Mouse (Mus musculus) hindbrain, embryonic 11.5 days (tissue): ENCODE measurements around the gene Acvr1b. TPM values are rescaled to one million over a fixed set of nuclear protein-coding genes. Genes with fewer than 3 reads are reported as not detected.

Experiments
- ATAC-seq: fragments of 200-750 bp; cut with Nextera tagmentation; 2 replicates; pipeline ENCODE4 v1.8.0; 2017; ENCODE audit warnings: mild to moderate bottlenecking, moderate TSS enrichment, moderate library complexity; ENCODE audit not compliant: low FRiP score
- DNase-seq: peaks from one replicate; pipeline ENCODE4 v3.0.0-alpha.2; 2015; ENCODE audit warnings: low spot score
- H3K27ac ChIP-seq: fragments of 300-500 bp; sonication (generic); 2 replicates; pipeline ENCODE4 v1.5.1; 2014; ENCODE audit warnings: mild to moderate bottlenecking, low read depth, low read length
- H3K27me3 ChIP-seq: fragments of 300-500 bp; sonication (generic); 2 replicates; pipeline ENCODE4 v1.6.1; 2014; ENCODE audit warnings: mild to moderate bottlenecking, low read length, moderate library complexity, mixed read lengths; ENCODE audit not compliant: control insufficient read depth, insufficient read depth
- H3K36me3 ChIP-seq: fragments of 300-500 bp; sonication (generic); 2 replicates; pipeline ENCODE4 v1.6.1; 2014; ENCODE audit warnings: mild to moderate bottlenecking, low read length, moderate library complexity, mixed read lengths; ENCODE audit not compliant: control insufficient read depth, insufficient read depth
- H3K4me1 ChIP-seq: fragments of 300-500 bp; sonication (generic); replicated peaks from 2 replicates; pipeline ENCODE4 v1.6.1; 2014; ENCODE audit warnings: low read length, mixed read lengths; ENCODE audit not compliant: control insufficient read depth, insufficient read depth
- H3K4me2 ChIP-seq: fragments of 300-500 bp; sonication (generic); replicated peaks from 2 replicates; pipeline ENCODE4 v1.6.1; 2014; ENCODE audit warnings: mild to moderate bottlenecking, low read depth, low read length
- H3K4me3 ChIP-seq: fragments of 300-500 bp; sonication (generic); 2 replicates; pipeline ENCODE4 v1.5.1; 2014; ENCODE audit warnings: low read depth, low read length
- H3K9ac ChIP-seq: fragments of 300-500 bp; sonication (generic); 2 replicates; pipeline ENCODE4 v1.6.1; 2014; ENCODE audit warnings: low read depth, low read length
- H3K9me3 ChIP-seq: fragments of 300-500 bp; sonication (generic); 2 replicates; pipeline ENCODE4 v1.6.1; 2016; ENCODE audit warnings: low read length; ENCODE audit not compliant: control insufficient read depth
- WGBS: fragments of 180-500 bp; shearing (Covaris S2); extraction: QIAGEN DNeasy Blood & Tissue Kit; methylation state at CpG from one replicate; pipeline ENCODE4 v1.1.7; 2014; 5-methylcytosine and 5-hydroxymethylcytosine counted together
- polyA plus RNA-seq: library from polyadenylated mRNA; unstranded; fragments of >200 nt; fragmentation: Nextera tagmentation; extraction: Ambion mirVana; gene quantifications from 2 replicates; pipeline ENCODE4 v1.2.1, GENCODE M21; 2014

Acvr1b gene
- polyA plus RNA-seq, 1 experiment from 2014 or later: 16.2 TPM

DNA sequence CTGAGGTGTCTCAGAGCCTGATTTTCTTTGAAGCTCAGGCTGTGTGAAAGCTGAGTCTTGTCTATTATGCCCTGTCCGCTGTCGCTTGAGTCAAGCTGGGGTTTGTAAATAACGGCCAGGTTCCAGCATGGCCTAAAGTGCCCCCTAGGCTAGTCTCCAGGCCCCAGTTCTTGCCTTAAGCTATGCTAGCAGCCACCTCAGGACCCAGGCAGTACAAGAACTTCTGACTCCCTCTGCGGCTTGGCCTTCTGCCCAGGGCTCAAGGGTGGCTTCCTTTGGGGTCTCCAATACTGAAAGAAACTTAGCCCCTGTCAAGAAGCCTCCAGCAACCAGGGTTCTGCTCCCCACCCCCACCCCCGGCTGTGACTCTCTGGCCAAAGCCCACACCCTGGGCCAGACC is 29.7 kb upstream of the Acvr1b start:
- H3K4me2 ChIP-seq: no peak overlapping the region

DNA sequence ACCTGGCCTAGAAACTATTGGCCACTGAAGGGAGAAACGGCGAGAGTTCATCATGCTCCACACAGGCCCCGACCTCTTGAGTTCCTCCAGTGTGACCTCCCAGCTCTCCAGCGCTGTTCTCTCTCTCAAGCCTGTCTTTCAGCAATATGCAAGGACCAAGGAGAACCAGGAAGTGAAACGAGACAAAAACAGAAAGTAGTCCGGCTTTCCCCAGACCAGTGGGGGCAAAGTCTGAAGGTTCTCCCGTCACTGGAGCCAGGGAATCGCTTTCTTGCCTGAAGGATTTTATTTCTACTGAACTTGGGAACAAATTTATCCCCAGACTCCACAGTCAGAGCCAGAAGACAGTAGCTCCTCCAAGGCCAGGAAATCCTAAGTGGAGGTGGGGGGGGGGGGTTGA is 29.1 kb upstream of the Acvr1b start:
- H3K27ac ChIP-seq: no peak overlapping the region
- no peak overlapping the region for H3K9ac ChIP-seq
- H3K4me2 ChIP-seq: no peak overlapping the region
- no peaks in the 10 kb centered on the region for H3K36me3 ChIP-seq
- DNase-seq: no peak
- no peak for ATAC-seq
- H3K9me3 ChIP-seq: no peaks in the 10 kb centered on the region
- no peak overlapping the region for H3K4me3 ChIP-seq
- peaks cover 11% of the 10 kb centered on the region; the same call in 1 of the 2 replicates for H3K4me1 ChIP-seq
- no peaks in the 10 kb centered on the region for H3K27me3 ChIP-seq
- 85% methylated on average over 8 of the region's 8 CpGs for WGBS

More for the DNA sequence above, 29.7 kb upstream of the Acvr1b start:
- DNase-seq (no peak), ATAC-seq (no peak)
- Histone ChIP-seq H3K27ac (no peak overlapping the region), H3K9me3 (no peaks in the 10 kb centered on the region), H3K27me3 (no peaks in the 10 kb centered on the region), H3K4me1 (peaks cover 17% of the 10 kb centered on the region), H3K4me3 (no peak overlapping the region), H3K9ac (no peak overlapping the region), H3K36me3 (no peaks in the 10 kb centered on the region)
- 84% methylated on average over 5 of the region's 5 CpGs for WGBS

DNA sequence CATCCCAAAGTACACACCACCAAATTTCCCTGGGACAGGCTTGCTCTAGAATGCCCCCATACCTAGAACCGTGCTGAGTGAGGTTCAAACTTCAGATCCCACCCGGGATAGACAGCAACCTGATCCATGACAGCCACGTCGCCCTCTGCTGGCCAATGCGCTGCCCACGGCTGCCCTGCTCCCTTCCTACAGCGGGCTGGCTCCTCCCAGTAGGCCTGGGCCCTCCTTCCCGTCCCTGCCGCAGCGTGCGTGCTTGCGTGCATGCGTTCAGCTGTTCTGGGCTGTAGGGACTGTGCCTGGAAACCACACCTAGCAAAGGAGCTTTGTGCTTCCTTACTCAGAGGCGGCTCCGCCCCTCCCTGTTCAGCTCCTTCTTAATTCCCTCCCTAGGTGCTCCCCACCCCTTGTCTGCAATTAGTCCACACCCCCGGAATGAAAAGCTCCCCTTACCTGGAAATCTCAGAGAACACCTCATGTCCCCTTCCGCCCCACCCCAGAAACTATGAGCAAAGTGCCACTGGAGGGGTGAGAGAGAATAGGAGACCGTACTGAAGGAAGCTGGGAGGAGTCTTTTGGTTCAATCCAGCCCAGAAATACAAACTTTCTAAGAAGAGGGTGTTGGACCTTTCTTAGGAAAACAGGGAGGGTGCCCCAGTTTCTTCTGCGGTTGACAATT is 28.3 kb upstream of the Acvr1b start:
- H3K4me2 ChIP-seq: peak overlapping the region; percentile 37
- H3K4me3 ChIP-seq: 0 out of 2 replicates have a peak overlapping the region, but pooled peaks have one; percentile 0
- WGBS: 12% methylated on average over 19 of the region's 19 CpGs
- DNase-seq (peak; percentile 96), ATAC-seq (peak; percentile 86)
- peaks cover 7% of the 10 kb centered on the region; the same call in 1 of the 2 replicates for H3K4me1 ChIP-seq
- peak overlapping the region; percentile 25; the same call in 1 of the 2 replicates for H3K9ac ChIP-seq
- H3K36me3 ChIP-seq: no peaks in the 10 kb centered on the region
- H3K27ac ChIP-seq: no peak overlapping the region
- no peaks in the 10 kb centered on the region for H3K27me3 ChIP-seq
- no peaks in the 10 kb centered on the region for H3K9me3 ChIP-seq

DNA sequence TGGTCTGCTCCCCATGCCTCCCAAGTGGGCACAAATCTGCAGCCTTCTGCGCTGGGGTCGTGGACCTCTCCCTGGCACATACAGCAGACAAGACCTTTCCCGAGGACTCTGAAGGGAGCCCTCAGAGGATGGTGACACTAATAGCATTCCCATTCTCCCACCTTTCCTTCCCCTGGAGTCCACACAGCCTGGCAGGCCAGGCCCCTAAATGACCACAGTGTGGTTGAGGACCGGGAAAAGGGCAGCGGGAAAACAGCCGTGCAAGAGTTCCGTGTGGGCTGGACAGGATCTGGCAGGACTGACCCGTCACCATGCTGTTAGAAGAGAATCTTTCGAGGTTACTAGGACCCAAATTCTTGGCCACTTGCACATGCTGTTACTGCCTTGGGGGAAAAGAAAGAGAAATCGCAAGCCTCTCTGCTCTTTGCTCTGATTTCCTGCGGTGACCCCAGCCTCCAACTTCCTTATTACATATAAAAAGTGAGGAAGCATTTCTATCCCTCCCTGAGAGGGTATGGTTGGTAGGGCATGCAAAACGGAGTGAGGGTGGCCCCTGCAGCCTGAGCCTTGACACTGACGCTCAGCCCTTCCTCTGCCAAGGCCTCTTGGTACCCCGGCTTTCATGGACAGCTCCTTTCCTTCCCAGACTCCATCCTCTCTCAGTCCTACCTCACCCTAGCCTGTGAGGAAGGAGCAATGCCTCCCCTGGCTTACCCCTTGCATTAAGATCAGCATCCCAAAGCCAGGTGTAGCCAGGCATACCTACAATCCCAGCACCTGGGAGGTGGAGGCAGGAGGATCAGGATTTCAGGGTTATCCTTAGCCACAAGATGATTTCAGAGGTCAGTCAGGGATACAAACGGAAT is 27.5 kb upstream of the Acvr1b start:
- H3K36me3 ChIP-seq: no peaks in the 10 kb centered on the region
- H3K9ac ChIP-seq: 0 out of 2 replicates have a peak overlapping the region, but pooled peaks have one; percentile 25
- no peak overlapping the region for H3K4me3 ChIP-seq
- no peaks in the 10 kb centered on the region for H3K9me3 ChIP-seq
- H3K4me2 ChIP-seq: no peak overlapping the region
- 0 out of 2 replicates have a peak, but pooled peaks cover 6% of the 10 kb centered on the region for H3K4me1 ChIP-seq
- DNase-seq (no peak), ATAC-seq (no peak)
- WGBS: 70% methylated on average over 15 of the region's 15 CpGs
- H3K27me3 ChIP-seq: no peaks in the 10 kb centered on the region
- H3K27ac ChIP-seq: no peak overlapping the region

DNA sequence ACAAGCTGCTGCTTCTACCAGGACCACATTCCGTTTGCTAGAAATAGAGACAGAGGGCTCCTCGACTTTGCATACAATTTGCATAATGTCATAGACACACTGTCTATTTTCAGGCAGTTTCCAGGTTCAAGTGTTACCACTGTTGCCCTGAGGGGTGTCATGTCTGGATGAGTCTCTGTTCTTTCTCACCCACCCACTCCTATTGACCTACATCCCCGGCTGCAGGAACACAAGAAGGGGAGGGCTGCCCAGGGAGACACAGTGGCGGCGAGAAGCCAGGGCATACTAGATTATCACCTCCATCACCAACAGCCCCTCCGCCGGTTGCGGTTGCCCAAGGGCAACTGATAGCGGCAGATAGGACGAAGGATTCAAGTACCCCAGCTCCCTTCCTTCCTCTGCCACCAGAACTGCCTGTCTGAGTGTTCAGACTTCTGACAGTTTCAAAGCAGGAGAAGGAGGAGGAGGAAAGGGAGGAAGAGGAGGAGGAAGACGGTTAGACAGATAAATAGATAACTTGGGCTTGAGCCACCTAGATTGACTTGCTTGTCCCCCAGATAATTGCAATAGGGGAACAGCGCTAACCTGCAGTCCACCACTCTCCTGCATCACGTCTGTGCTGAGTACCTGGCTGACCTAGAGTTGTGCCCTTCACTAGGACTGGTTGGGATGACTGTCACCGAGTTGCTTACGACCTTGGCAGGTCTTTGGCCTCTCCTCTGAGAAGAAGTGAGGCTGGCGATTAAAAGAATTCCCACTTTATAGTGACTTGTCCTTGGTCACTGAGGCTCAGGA is 26.6 kb upstream of the Acvr1b start:
- Histone ChIP-seq H3K9ac (no peak overlapping the region), H3K36me3 (no peaks in the 10 kb centered on the region), H3K4me1 (0 out of 2 replicates have a peak, but pooled peaks cover 6% of the 10 kb centered on the region), H3K9me3 (no peaks in the 10 kb centered on the region), H3K4me3 (no peak overlapping the region), H3K4me2 (no peak overlapping the region), H3K27ac (no peak overlapping the region), H3K27me3 (no peaks in the 10 kb centered on the region)
- DNase-seq (no peak), ATAC-seq (no peak)
- WGBS: 83% methylated on average over 16 of the region's 16 CpGs

DNA sequence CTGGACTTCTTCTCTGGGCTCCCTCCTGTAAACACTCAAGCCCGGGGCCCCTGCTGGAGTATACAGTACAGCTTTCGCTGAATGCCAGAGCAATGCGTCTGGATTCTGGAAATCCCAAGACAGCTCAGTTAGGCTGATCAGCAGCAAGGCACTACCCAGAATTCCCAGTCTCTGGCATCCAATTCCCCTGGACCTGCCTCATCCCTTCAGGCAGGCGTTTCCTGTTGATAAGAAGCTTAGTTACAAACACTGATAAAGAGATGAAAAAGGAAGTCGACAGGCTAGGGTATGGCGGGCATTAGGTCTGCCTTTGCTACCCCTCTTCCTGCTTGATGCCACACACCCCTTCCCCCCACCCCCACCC is 26.0 kb upstream of the Acvr1b start:
- Histone ChIP-seq H3K4me3 (no peak overlapping the region), H3K27ac (no peak overlapping the region), H3K27me3 (no peaks in the 10 kb centered on the region), H3K4me2 (no peak overlapping the region), H3K4me1 (0 out of 2 replicates have a peak, but pooled peaks cover 6% of the 10 kb centered on the region), H3K36me3 (no peaks in the 10 kb centered on the region), H3K9me3 (no peaks in the 10 kb centered on the region), H3K9ac (no peak overlapping the region)
- DNase-seq (no peak), ATAC-seq (no peak)
- 66% methylated on average over 6 of the region's 6 CpGs for WGBS

DNA sequence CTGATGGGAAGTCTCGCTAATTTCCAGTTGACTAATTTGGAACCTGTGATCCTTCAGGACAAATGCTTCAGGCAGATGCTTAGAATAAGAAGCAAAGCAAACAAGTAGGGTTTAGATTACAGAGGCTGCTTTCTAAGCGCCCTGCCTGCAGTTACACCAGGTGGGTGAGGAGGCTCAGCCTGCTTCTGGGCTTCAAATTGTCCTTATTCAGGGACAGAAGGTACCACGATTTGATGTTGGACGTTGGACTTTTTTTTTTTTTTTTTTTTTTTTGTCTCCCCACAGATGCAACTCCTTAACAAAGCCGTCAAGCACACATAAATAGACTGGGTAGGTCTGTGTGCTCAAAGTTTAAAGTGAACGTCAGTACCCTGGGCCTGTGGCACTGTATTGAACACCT is 25.3 kb upstream of the Acvr1b start:
- no peak overlapping the region for H3K27ac ChIP-seq
- no peaks in the 10 kb centered on the region for H3K36me3 ChIP-seq
- H3K9me3 ChIP-seq: no peaks in the 10 kb centered on the region
- H3K4me3 ChIP-seq: no peak overlapping the region
- DNase-seq (no peak), ATAC-seq (no peak)
- H3K9ac ChIP-seq: no peak overlapping the region
- H3K4me2 ChIP-seq: no peak overlapping the region
- WGBS: 75% methylated on average over 6 of the region's 6 CpGs
- no peaks in the 10 kb centered on the region for H3K27me3 ChIP-seq
- H3K4me1 ChIP-seq: 0 out of 2 replicates have a peak, but pooled peaks cover 3% of the 10 kb centered on the region

DNA sequence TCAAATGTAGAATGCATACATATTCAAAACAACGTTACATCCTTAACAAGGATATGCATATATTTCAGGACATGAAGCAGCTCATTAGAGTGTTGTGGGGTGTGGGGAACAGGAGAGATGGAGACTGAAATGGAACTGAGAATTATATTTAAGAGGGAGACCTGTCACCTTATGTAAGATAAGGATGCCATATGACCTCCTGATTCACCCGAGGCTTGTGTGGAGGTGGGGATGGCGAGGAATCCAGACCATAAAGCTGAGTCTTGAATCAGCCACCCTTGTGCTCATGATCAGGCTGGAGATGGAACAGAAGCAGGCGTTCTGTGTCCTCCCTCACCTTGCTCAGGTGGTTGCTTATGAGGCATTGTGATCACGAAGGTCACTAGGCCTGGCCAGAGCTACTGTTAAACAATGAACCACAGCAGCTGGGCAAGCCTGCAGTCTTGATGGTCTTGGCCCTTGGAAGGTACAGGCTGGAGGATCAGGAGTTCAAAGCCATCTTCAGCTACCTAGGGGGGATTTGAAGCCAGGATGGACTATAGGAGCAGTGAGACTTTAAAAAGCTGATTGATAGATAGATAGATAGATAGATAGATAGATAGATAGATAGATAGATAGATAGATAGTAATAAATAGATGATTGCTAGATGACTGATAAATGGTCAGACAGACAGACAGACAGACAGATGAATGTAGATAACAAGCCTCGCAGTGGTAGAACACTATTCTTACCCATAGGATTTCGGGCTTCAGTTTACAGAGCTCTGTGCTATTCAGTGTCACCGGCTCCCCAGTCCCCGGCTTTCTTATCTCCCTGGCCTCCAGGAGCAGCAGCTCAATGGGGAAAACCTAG is 22.2 kb upstream of the Acvr1b start:
- Histone ChIP-seq H3K9me3 (no peaks in the 10 kb centered on the region), H3K4me1 (no peaks in the 10 kb centered on the region), H3K27ac (no peak overlapping the region), H3K4me2 (no peak overlapping the region), H3K4me3 (no peak overlapping the region), H3K36me3 (no peaks in the 10 kb centered on the region), H3K9ac (no peak overlapping the region), H3K27me3 (no peaks in the 10 kb centered on the region)
- DNase-seq: no peak
- no peak for ATAC-seq
- WGBS: 78% methylated on average over 9 of the region's 9 CpGs
